Mouse (Mus musculus) CH12.LX (cell line): ENCODE data around the gene Pld3. TPM values are rescaled to one million over a fixed set of nuclear protein-coding genes. Genes with fewer than 3 reads are reported as not detected.
A peak's percentile ranks its signal among the peaks of the same experiment; 100 is the strongest.

ENCODE experiments used
- DNase-seq: peaks from one replicate; pipeline ENCODE4 v3.0.0-alpha.2; 2013; ENCODE audit errors: extremely low read depth
- H3K27ac ChIP-seq: 2 replicates; pipeline ENCODE4 v1.5.1; 2012; ENCODE audit warnings: low read depth, mild to moderate bottlenecking, control low read depth, moderate library complexity; ENCODE audit not compliant: insufficient read depth
- H3K27me3 ChIP-seq: replicated peaks from 2 replicates; pipeline ENCODE3; 2012; ENCODE audit warnings: inconsistent platforms
- H3K36me3 ChIP-seq, 2 experiments: replicated peaks in 1 of 2; 2 replicates each; pipeline versions ENCODE3 to v1.6.1; 2012; ENCODE audit warnings: inconsistent platforms in 1 of 2, low read length in 1 of 2, mild to moderate bottlenecking in 1 of 2, mixed read lengths in 1 of 2, moderate library complexity in 1 of 2; ENCODE audit not compliant: control insufficient read depth in 1 of 2, insufficient read depth in 1 of 2
- H3K4me1 ChIP-seq, 2 experiments: 2 replicates each; pipeline ENCODE4 v1.6.1; 2012; ENCODE audit warnings: inconsistent platforms in 1 of 2, moderate library complexity in 1 of 2; ENCODE audit not compliant: insufficient read depth in 2 of 2, control insufficient read depth in 1 of 2
- H3K4me2 ChIP-seq: 2 replicates; pipeline ENCODE4 v1.6.1; 2012; ENCODE audit warnings: low read depth, mild to moderate bottlenecking, control low read depth; ENCODE audit not compliant: poor library complexity, insufficient read depth, severe bottlenecking
- H3K4me3 ChIP-seq, 3 experiments: fragments of 150-350 bp in 1 of 3; sonication (generic) in 1 of 3; replicated peaks in 1 of 3; 2 replicates each; pipeline versions ENCODE3 to v1.5.1; 2011 to 2012; ENCODE audit warnings: low read depth in 2 of 3, low read length in 2 of 3, mild to moderate bottlenecking in 2 of 3, moderate library complexity in 2 of 3, control low read depth in 1 of 3, improper control_type of control experiment in 1 of 3, inconsistent platforms in 1 of 3, mixed read lengths in 1 of 3; ENCODE audit not compliant: poor library complexity in 1 of 3
- H3K79me2 ChIP-seq: replicated peaks from 2 replicates; pipeline ENCODE4 v1.6.1; 2012; ENCODE audit warnings: mild to moderate bottlenecking, moderate library complexity; ENCODE audit not compliant: control insufficient read depth, poor library complexity, insufficient read depth, severe bottlenecking; ENCODE audit errors: extremely low read depth
- H3K9ac ChIP-seq: 2 replicates; pipeline ENCODE4 v1.6.1; 2012; ENCODE audit warnings: low read depth, mild to moderate bottlenecking, control low read depth, moderate library complexity; ENCODE audit not compliant: insufficient read depth
- H3K9me3 ChIP-seq: replicated peaks from 2 replicates; pipeline ENCODE3; 2012; ENCODE audit warnings: low read length, inconsistent platforms, mixed read lengths
- BHLHE40 ChIP-seq: IDR thresholded peaks from 2 replicates; pipeline ENCODE4 v1.6.1; 2011; ENCODE audit warnings: mild to moderate bottlenecking, low read depth, low read length, improper control_type of control experiment
- CHD2 ChIP-seq: IDR thresholded peaks from 2 replicates; pipeline ENCODE4 v1.6.1; 2011; ENCODE audit warnings: low read length, improper control_type of control experiment
- CTCF ChIP-seq, 2 experiments: IDR thresholded peaks in 1 of 2; conservative IDR thresholded peaks in 1 of 2; 2 replicates each; pipeline ENCODE4 v1.5.1; 2011 to 2012; ENCODE audit warnings: low read depth in 2 of 2, low read length in 2 of 2, improper control_type of control experiment in 1 of 2, inconsistent platforms in 1 of 2, mild to moderate bottlenecking in 1 of 2, moderate library complexity in 1 of 2
- E2F4 ChIP-seq: IDR thresholded peaks from 2 replicates; pipeline ENCODE4 v1.6.1; 2011; ENCODE audit warnings: low read depth, low read length, improper control_type of control experiment; ENCODE audit not compliant: insufficient replicate concordance
- GABPA ChIP-seq: IDR thresholded peaks from 2 replicates; pipeline ENCODE4 v1.6.1; 2012; ENCODE audit warnings: low read depth, low read length, improper control_type of control experiment, inconsistent platforms; ENCODE audit not compliant: insufficient replicate concordance
- JUN ChIP-seq: IDR thresholded peaks from 2 replicates; pipeline ENCODE4 v1.6.1; 2011; ENCODE audit warnings: low read depth, mild to moderate bottlenecking, low read length, improper control_type of control experiment, moderate library complexity; ENCODE audit not compliant: insufficient read depth
- JUND ChIP-seq: conservative IDR thresholded peaks from 2 replicates; pipeline ENCODE4 v1.6.1; 2011; ENCODE audit warnings: low read depth, low read length, improper control_type of control experiment
- KAT2A ChIP-seq: IDR thresholded peaks from 2 replicates; pipeline ENCODE4 v1.6.1; 2012; ENCODE audit warnings: low read length, improper control_type of control experiment, inconsistent platforms; ENCODE audit not compliant: insufficient replicate concordance
- NELFE ChIP-seq: IDR thresholded peaks from 2 replicates; pipeline ENCODE4 v1.6.1; 2011; ENCODE audit warnings: low read depth, low read length, improper control_type of control experiment
- NRF1 ChIP-seq: IDR thresholded peaks from 2 replicates; pipeline ENCODE4 v1.6.1; 2014; ENCODE audit warnings: low read depth, mild to moderate bottlenecking, inconsistent platforms, low read length, improper control_type of control experiment, moderate library complexity
- POLR2A ChIP-seq: IDR thresholded peaks from 2 replicates; pipeline ENCODE4 v1.6.1; 2011; ENCODE audit warnings: low read depth, mild to moderate bottlenecking, improper control_type of control experiment, low read length
- POLR2AphosphoS2 ChIP-seq: IDR thresholded peaks from 2 replicates; pipeline ENCODE4 v1.6.1; 2011; ENCODE audit warnings: low read depth, low read length, improper control_type of control experiment
- RCOR1 ChIP-seq: conservative IDR thresholded peaks from 2 replicates; pipeline ENCODE4 v1.6.1; 2012; ENCODE audit warnings: low read depth, mild to moderate bottlenecking, inconsistent platforms, low read length, improper control_type of control experiment
- SIN3A ChIP-seq: IDR thresholded peaks from 2 replicates; pipeline ENCODE4 v1.6.1; 2012; ENCODE audit warnings: low read length, improper control_type of control experiment, inconsistent platforms
- SMC3 ChIP-seq: IDR thresholded peaks from 2 replicates; pipeline ENCODE4 v1.6.1; 2011; ENCODE audit warnings: low read depth, low read length, improper control_type of control experiment
- TBP ChIP-seq: conservative IDR thresholded peaks from 2 replicates; pipeline ENCODE4 v1.6.1; 2011; ENCODE audit warnings: low read depth, low read length, improper control_type of control experiment
- ZKSCAN1 ChIP-seq: IDR thresholded peaks from 2 replicates; pipeline ENCODE4 v1.6.1; 2012; ENCODE audit warnings: low read depth, inconsistent platforms, low read length, improper control_type of control experiment, borderline replicate concordance
- dilution Hi-C: fragments of 300-500 bp; cut with MboI; formaldehyde crosslinking; loops from 2 replicates; pipeline ENCODE4 v1.14.3; 2020; ENCODE audit warnings: low sequenced_read_pairs; ENCODE audit not compliant: extremely low pct_unique_long_range_greater_than_20kb, extremely low pct_ligation_motif_present
- in situ Hi-C: fragments of 300-500 bp; cut with MboI; formaldehyde crosslinking; loops from 3 replicates; pipeline ENCODE4 v1.14.3; 2019; ENCODE audit warnings: low sequenced_read_pairs, low pct_ligation_motif_present, low pct_unique_long_range_greater_than_20kb, mixed read lengths
- polyA plus RNA-seq: library from polyadenylated mRNA; unstranded; fragments of >175 nt; gene quantifications from 2 replicates; pipeline ENCODE4 v1.2.1, GENCODE M21; 2012; ENCODE audit warnings: low read depth; ENCODE audit not compliant: insufficient read length
- total RNA-seq, 2 experiments: library from RNA; depleted of rRNA; stranded (reverse); fragments of 300-350 nt in 1 of 2; fragments of >200 nt in 1 of 2; gene quantifications; 2 replicates each; pipeline ENCODE4 v1.2.3; 2012 to 2014

The Pld3 gene
- total and polyA plus RNA-seq, 3 experiments, result 6.0 to 21.1 (median 14.1) TPM

DNA sequence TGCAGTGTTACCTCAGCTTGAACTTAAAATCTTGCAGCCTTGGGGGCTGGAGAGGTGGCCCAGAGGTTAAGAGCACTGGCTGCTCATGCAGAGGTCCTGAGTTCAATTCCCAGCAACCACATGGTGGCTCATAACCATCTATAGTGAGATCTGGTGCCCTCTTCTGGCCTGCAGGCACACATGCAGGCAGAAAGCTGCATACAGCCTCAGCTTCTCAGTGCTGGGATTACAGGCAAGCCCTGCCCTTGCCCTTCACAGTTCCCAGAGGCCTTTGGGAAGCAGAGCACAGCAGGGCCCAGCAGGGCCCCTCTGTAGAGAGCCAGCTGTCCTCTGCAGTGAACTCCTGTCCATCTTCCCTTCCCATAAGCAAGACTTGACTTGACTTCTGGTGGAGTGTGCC lies 32.9 kb downstream of the Pld3 start:
- Histone ChIP-seq H3K9me3 (peaks cover 12% of the 10 kb centered on the region), H3K4me1 (no peaks in the 10 kb centered on the region), H3K27ac (no peak overlapping the region), H3K79me2 (no peaks in the 10 kb centered on the region), H3K4me3 (no peak overlapping the region), H3K9ac (no peak overlapping the region), H3K27me3 (peaks cover 22% of the 10 kb centered on the region), H3K4me2 (no peak overlapping the region), H3K36me3 (no peaks in the 10 kb centered on the region)
- no peak for DNase-seq
- dilution Hi-C loops (no loop called here), in situ Hi-C loops (loop anchor here (10.0 kb wide), 1 partner anchor 185 kb away; the partner anchor contains the start of gene Ltbp4)
- TF ChIP-seq JUND (no peak), CTCF (conservative IDR thresholded peaks at IDR 0.05 in 1 of 2, IDR thresholded peaks at IDR 0.05 in 1 of 2; ENCODE audit: low read depth in 2 of 2, low read length in 2 of 2) (peak in 1 of 2 experiments; percentile 37; a peak in 1 of 4 replicates)

- H3K4me2 ChIP-seq, result no peak overlapping the region
- no peak overlapping the region for H3K9ac ChIP-seq
- no peaks in the 10 kb centered on the region for H3K4me1 ChIP-seq
- dilution Hi-C loops (no loop called here), in situ Hi-C loops (no loop called here)
- no peaks in the 10 kb centered on the region for H3K36me3 ChIP-seq
- H3K79me2 ChIP-seq, result no peaks in the 10 kb centered on the region
- no peak for DNase-seq
- H3K27me3 ChIP-seq, result peaks cover 22% of the 10 kb centered on the region
- peaks cover 12% of the 10 kb centered on the region for H3K9me3 ChIP-seq
- no peak overlapping the region for H3K4me3 ChIP-seq
- TF ChIP-seq KAT2A (no peak), GABPA (no peak), RCOR1 (no peak), CHD2 (no peak), BHLHE40 (no peak), POLR2AphosphoS2 (no peak), NRF1 (no peak), TBP (no peak), NELFE (no peak), SMC3 (no peak), SIN3A (no peak), E2F4 (no peak), CTCF (conservative IDR thresholded peaks at IDR 0.05 in 1 of 2, IDR thresholded peaks at IDR 0.05 in 1 of 2; ENCODE audit: low read depth in 2 of 2, low read length in 2 of 2) (no peak), ZKSCAN1 (no peak), JUN (no peak), POLR2A (no peak)
- TF ChIP-seq, all 38 proteins: peak for 0
- H3K27ac ChIP-seq, result no peak overlapping the region
These were observed 34.7 kb downstream of the Pld3 start for GRCm38 (mm10) chr7:27518314-27518713.
